Mouse (Mus musculus) right cerebral cortex, postnatal 4 days (tissue): ENCODE results near the gene Itgb1.

Experiments used
- DNase-seq: peaks from one replicate; pipeline ENCODE4 v3.0.0-alpha.2; 2022

Gene Itgb1

GRCm38 (mm10) chr8:128685507-128686428 is at the start of gene Itgb1:
Itgb1 (plus strand) TSS chr8:128685654.
- DNase-seq, result peak; percentile 99

- no peak for DNase-seq
Measured at GRCm38 (mm10) chr8:128643104-128643503, 42.4 kb upstream of the Itgb1 start.

DNA sequence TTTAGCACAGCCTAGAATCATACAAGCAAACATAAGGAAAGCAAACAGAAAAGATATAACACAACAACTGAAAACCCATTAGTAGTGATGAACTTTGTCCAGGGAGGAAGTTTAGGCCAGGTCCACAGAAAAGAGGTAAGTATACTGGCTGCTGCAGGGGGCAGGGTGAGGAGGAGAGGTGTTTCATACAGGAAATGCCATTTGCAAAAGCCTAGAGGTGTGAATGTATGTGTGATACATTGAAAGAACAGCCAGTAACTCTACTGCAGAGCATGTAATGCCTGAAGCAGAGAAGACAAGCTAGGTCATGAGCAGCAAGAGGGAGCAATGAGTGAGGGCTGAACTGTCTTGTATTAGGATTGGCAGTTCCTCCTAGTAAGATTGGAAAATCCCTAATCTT is 40.0 kb upstream of the Itgb1 start:
- DNase-seq, result no peak

- no peak for DNase-seq
Measured at GRCm38 (mm10) chr8:128646456-128646855, 39.0 kb upstream of the Itgb1 start.

DNA sequence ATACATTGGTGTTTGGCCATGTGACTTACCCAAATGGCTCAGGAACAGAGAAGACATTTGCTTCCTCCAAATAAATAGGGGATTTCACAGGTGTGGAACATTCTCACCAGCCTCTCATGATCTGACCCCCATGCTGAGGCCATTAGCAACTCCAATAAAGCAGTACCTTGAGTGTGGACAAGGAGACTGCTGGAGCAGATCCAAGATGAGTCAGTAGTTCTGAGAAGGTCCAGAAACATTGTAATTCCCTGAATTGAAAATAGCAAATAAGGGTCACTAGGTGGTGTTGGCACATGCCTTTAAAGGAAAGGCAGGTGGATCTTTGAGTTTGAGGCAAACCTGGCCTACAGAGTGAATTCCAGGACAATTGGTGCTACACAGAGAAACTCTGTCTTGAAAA is 37.4 kb upstream of the Itgb1 start:
- no peak for DNase-seq

GRCm38 (mm10) chr8:128650331-128650855 is 35.1 kb upstream of the Itgb1 start:
- DNase-seq, result no peak

GRCm38 (mm10) chr8:128652399-128653109 is 32.9 kb upstream of the Itgb1 start:
- DNase-seq, result peak; percentile 46

GRCm38 (mm10) chr8:128653642-128654364 is 31.7 kb upstream of the Itgb1 start:
- DNase-seq, result no peak

GRCm38 (mm10) chr8:128654365-128655099 is 30.9 kb upstream of the Itgb1 start:
- peak; percentile 47 for DNase-seq

GRCm38 (mm10) chr8:128662144-128662543 is 23.3 kb upstream of the Itgb1 start:
- no peak for DNase-seq

DNA sequence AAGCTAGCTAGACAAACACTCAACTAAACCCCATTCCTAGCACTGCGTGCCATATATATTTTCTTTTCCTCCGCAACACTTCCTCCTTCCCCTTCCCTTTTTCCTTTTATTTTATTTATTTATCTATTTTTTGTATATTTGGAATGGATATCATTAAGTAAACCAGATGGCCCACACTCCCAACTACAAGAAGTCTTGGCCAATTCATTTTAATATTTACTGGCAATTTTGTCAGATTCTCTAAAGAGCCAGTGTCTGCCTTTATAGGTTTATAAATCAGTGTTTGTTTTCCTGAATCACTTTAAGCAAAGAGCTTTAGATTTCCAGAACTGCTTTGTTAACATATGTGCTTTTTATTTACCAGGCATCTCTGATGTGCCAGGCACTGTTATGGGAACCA is 22.8 kb upstream of the Itgb1 start:
- DNase-seq, result no peak

DNA sequence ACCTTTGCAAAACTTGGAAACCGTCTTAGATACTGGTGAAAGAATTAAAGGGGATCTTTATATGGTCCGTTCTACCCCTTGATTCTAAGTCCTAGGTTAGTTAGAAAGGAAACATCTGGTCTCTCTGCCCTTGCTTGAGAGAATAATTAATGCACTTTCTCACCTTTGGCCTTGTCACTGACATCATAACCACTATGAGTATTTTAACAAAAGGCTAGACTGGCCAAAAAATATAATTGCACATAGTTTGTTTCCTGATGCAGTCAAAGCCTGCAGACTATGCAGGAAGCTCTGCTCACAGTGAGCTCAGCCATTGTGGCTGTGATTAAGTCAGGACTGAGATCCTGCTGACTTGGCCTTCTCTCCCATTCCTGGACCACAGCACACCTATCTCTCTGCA is 22.3 kb upstream of the Itgb1 start:
- DNase-seq, result no peak

GRCm38 (mm10) chr8:128666576-128667263 is 18.7 kb upstream of the Itgb1 start:
- DNase-seq, result no peak

DNA sequence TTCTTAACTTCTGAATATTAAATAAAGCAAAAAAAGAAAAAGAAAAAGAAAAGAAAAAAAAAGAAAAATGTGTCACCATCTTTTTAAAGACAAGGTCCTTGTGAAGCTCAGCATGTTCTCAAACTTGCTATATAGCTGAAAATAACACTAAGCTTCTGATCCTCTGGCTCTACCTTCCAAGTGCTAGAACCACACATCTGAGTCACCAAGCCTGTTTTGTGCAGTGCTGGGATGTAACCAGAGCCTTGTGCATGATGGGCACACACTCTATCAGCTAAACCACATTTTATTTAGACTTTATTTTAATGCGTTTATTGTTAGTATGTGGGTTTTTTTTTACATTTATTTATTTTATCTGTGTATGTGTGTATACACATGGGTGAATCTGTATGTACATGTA is 13.6 kb upstream of the Itgb1 start:
- DNase-seq, result no peak

DNA sequence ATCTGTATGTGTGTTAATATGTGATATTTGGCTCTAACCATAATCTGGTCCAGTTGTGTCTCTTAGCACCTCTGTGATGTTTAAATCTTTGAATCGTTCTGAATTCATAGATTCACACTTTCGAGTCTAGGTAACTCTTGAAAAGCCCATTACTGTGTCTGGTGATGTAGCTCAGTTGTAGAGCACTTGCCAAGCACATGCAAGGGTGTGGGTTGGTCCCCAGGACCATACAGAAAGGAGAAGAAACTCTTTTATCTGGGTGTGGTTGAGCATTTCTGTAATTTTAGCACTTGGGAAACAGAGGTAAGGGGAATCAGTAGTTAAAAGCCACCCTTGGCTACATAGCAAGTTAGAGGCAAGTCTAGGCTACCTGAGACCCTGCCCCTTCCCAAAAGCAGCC is 13.0 kb upstream of the Itgb1 start:
- no peak for DNase-seq

DNA sequence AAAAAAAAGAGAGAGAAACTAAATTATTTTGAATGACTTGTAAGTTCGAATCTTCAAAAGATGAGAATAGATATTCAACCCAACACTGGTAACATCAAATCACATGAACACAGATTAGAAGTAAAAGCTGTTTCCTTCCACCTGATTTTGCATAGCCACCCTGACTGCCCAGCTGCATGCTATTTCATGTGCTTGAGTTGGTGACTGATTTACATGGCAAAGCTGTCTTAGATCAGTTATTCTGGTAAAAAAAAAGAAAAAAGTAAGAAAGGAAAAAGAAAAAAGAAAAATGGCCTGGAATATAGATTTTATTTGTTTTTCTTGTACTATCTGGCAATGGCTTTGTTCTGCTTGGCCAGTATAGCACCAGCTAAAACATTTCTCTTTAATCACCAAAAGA is 12.5 kb upstream of the Itgb1 start:
- no peak for DNase-seq

DNA sequence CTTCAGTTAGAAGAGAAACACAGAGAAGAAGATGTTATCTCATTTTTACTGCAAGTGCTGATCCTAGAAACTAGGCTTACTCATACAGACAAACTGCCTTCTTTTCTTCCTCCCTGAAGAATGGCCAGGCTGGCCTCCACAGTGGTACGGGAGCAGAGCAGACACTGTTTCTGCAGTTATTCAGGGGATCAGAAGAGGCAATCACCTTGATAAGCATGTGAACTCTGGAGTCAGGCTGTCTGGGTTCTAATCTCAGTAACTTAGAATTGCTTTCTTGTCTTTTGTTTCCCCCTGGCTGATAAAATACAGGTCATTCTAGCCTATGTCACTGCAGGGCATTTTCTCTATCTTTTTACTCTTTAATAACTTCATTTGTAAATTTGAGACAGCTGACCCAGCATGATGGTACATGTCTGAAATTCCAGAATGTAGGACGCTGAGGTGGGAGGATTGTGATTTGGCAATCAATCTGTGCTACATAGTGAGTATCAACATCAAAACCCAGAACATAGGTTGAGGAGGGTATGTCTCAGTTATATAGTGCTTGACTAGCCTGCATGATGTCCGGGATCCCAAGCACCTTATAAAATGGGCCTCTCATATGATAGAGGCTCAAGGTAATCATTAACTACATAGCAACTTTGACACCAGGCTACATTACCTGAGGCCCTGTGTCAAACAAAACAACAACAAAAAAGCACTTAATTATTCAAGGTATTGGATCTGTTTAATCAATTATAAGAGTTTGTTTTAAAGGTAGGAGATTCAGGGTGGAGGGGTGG is 9.4 kb upstream of the Itgb1 start:
- DNase-seq, result no peak

DNA sequence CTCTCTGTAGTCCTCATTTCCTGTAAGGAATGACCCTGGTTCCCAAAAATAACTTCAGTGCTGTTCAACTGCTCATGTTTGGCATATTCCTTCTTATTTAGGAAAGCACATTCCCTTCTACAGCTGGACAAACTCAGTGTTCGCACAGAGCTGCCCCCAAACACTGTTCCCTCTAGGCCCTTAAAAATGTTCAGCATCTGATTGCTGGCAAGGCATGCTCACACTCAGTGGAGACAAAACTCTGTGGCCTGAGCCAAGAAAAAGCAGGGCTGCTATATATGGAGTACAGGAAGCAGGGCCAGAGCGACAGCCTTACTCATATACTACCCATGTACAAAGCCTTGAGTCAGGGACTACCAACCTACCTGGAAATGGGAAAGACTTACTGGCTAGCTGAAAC is 5.5 kb upstream of the Itgb1 start:
- DNase-seq, result no peak

DNA sequence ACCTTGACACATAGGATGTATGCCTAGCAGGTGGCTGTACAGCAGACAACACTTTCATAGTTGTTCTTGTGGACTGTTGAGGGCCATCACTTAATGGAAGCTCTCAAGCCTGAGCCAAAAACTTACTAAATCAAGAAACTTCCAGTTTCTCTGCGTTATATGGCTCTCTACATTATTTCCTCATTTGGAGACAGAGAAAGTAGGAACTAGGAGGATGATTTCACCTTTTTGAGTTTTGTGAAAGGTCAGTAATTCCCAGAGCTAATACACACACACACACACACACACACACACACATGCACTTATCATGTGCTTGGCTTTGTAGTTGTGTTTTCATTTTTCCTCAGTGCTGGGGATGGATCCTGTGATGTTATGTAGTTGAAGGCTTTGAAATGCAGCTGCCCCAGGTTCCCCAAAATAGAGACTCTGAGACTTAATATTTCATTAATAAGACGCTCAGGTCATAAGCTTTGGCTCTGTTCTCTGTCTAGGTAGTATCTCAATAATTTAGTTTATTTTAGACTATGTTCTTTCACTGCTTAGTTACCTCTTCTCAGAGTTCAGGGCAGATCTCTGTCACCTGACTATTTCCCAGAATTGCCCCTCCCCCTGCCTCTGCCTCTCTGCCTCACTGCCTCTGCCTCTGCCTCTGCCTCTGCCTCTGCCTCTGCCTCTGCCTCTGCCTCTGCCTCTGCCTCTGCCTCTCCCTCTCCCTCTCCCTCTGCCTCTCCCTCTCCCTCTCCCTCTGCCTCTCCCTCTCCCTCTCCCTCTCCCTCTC is 4.7 kb upstream of the Itgb1 start:
- DNase-seq, result no peak

- no peak for DNase-seq
Measured at GRCm38 (mm10) chr8:128681970-128682369, 3.5 kb upstream of the Itgb1 start.
